ENCODE assay signal across 18 mouse cellular contexts in genomic region chr17:35147348-35147747, GRCm38 (mm10). TPM values are rescaled to one million over a fixed set of nuclear protein-coding genes. Genes with fewer than 3 reads are reported as not detected.
A peak's percentile ranks its signal among the peaks of the same experiment; 100 is the strongest.
DNase-seq lines count a peak whose midpoint lies in the region; ATAC-seq and TF ChIP-seq lines count a peak whose summit lies in the region.
"Had no signal": no experiment of that assay in that cellular context is flagged by ENCODE, and none has a peak within 500 bp of the region (broad histone marks: within the 10 kb centered on the region; RNA-seq: fewer than 3 reads in every experiment).

No protein-coding gene starts in this region.

- no peak overlapping the region for H3K4me3 ChIP-seq in heart, adult 2 months
- no peak overlapping the region for H3K4me3 ChIP-seq in liver, embryonic 12.5 days
- no peak overlapping the region for H3K4me3 ChIP-seq in liver, postnatal 0 days (ENCODE audit: low read depth, low read length)
- H3K4me3 ChIP-seq: heart, embryonic 12.5 days; hindbrain, embryonic 15.5 days; neural tube, embryonic 15.5 days had no signal

- H3K4me1 ChIP-seq in heart, adult 2 months (ENCODE audit: control insufficient read depth, insufficient read depth, low read length), result no peaks in the 10 kb centered on the region
- H3K4me1 ChIP-seq in liver, embryonic 12.5 days, result peaks cover 9% of the 10 kb centered on the region; the same call in 1 of the 2 replicates
- H3K4me1 ChIP-seq in liver, postnatal 0 days (ENCODE audit: insufficient read depth), result 0 out of 2 replicates have a peak, but pooled peaks cover 2% of the 10 kb centered on the region
- H3K4me1 ChIP-seq: heart, embryonic 12.5 days; hindbrain, embryonic 15.5 days had no signal

- no peak for TF ChIP-seq CTCF in heart, adult 2 months (IDR thresholded peaks at IDR 0.05)
- no peak for TF ChIP-seq CTCF in liver, postnatal 0 days (IDR thresholded peaks at IDR 0.05; ENCODE audit: low read depth)

- no peaks in the 10 kb centered on the region for H3K79me2 ChIP-seq in heart, adult 2 months (replicated peaks; ENCODE audit: control insufficient read depth, insufficient read depth, low read length)

- no peaks in the 10 kb centered on the region for H3K27me3 ChIP-seq in heart, adult 2 months (ENCODE audit: control insufficient read depth, insufficient read depth, low read length)
- no peaks in the 10 kb centered on the region for H3K27me3 ChIP-seq in liver, embryonic 12.5 days (replicated peaks)
- H3K27me3 ChIP-seq in liver, postnatal 0 days (ENCODE audit: insufficient read depth, low read length), result no peaks in the 10 kb centered on the region
- H3K27me3 ChIP-seq: heart, embryonic 12.5 days; hindbrain, embryonic 15.5 days; neural tube, embryonic 15.5 days had no signal

- H3K36me3 ChIP-seq in heart, adult 2 months (ENCODE audit: control insufficient read depth, insufficient read depth, low read length), result peaks cover 2% of the 10 kb centered on the region; the same call in 1 of the 2 replicates
- peaks cover 99% of the 10 kb centered on the region for H3K36me3 ChIP-seq in liver, embryonic 12.5 days
- peaks cover 90% of the 10 kb centered on the region for H3K36me3 ChIP-seq in liver, postnatal 0 days (replicated peaks; ENCODE audit: insufficient read depth, low read length)

- H3K9ac ChIP-seq in heart, adult 2 months (ENCODE audit: low read depth, low read length), result no peak overlapping the region
- no peak overlapping the region for H3K9ac ChIP-seq in liver, embryonic 12.5 days
- no peak overlapping the region for H3K9ac ChIP-seq in liver, postnatal 0 days (replicated peaks)
- H3K9ac ChIP-seq: heart, embryonic 12.5 days; hindbrain, embryonic 15.5 days; liver, embryonic 14.5 days; neural tube, embryonic 15.5 days had no signal

- peak; percentile 31; the same call in 1 of the 2 replicates for TF ChIP-seq POLR2A in heart, adult 2 months (IDR thresholded peaks at IDR 0.05; ENCODE audit: insufficient read depth, low read depth, low read length)

- WGBS in heart, adult 2 months, result 67% methylated on average over 3 of the region's 3 CpGs
- 65% methylated on average over 3 of the region's 3 CpGs for whole genome bisulfite sequencing in liver, embryonic 12.5 days (ENCODE audit: insufficient replicate concordance)
- WGBS in liver, postnatal 0 days (ENCODE audit: insufficient replicate concordance), result 63% methylated on average over 3 of the region's 3 CpGs

- DNase-seq in heart, adult 2 months, result no peak
- no peak for DNase-seq in heart, postnatal 10 days
- DNase-seq in liver, postnatal 0 days, result no peak
- DNase-seq in 416B (ENCODE audit: low read depth), result peak; percentile 32
- peak; percentile 25 for DNase-seq in forelimb bud, embryonic 11.5 days (ENCODE audit: low read depth, low spot score)
- DNase-seq in left cerebral cortex, adult 11 months (ENCODE audit: low spot score), result no peak
- DNase-seq in urinary bladder, postnatal 25 days (ENCODE audit: low spot score), result no peak
- DNase-seq: adrenal gland, adult 8-10 months; cerebellum, adult 9-11 months; embryo, embryonic 11 days; layer of hippocampus, adult 9-11 months; right cerebral cortex, postnatal 4 days; thymus, adult 2 months had no signal

- no peak for TF ChIP-seq EP300 in heart, adult 2 months (IDR thresholded peaks at IDR 0.05; ENCODE audit: insufficient read depth, low read depth, low read length)
- TF ChIP-seq EP300 in liver, postnatal 0 days (IDR thresholded peaks at IDR 0.05; ENCODE audit: low read depth), result no peak

- ATAC-seq in liver, embryonic 12.5 days, result no peak
- no peak for ATAC-seq in liver, postnatal 0 days

- H3K4me2 ChIP-seq in liver, embryonic 12.5 days, result no peak overlapping the region
- H3K4me2 ChIP-seq in liver, postnatal 0 days (ENCODE audit: low read depth, low read length), result no peak overlapping the region
- H3K4me2 ChIP-seq: heart, embryonic 12.5 days; hindbrain, embryonic 15.5 days; neural tube, embryonic 15.5 days had no signal

- intact Hi-C loops in heart, adult 2 months (cut with DNase I), result no loop called here
- intact Hi-C loops in heart, postnatal 10 days (cut with DNase I), result no loop called here

- no peaks in the 10 kb centered on the region for H3K9me3 ChIP-seq in liver, embryonic 12.5 days (replicated peaks)
- no peaks in the 10 kb centered on the region for H3K9me3 ChIP-seq in liver, postnatal 0 days (ENCODE audit: low read length)
- H3K9me3 ChIP-seq: hindbrain, embryonic 15.5 days; neural tube, embryonic 15.5 days had no signal

- H3K27ac ChIP-seq in heart, adult 2 months, result no peak overlapping the region
- H3K27ac ChIP-seq in liver, embryonic 12.5 days, result 0 out of 2 replicates have a peak overlapping the region, but pooled peaks have one; percentile 13
- H3K27ac ChIP-seq in liver, postnatal 0 days (ENCODE audit: low read depth), result no peak overlapping the region
- H3K27ac ChIP-seq: liver, embryonic 14.5 days had no signal

RNA-seq across cellular contexts. Expression of gene Bag6, which starts 12.4 kb away (rescaled TPM):
- 100 to 1,000 TPM; 216 to 252 TPM for total RNA-seq in heart, adult 2 months (2021)
- 140 and 150 TPM in 2 replicates for polyA plus RNA-seq in heart, adult 2 months (2012; rRNA removed)
- total RNA-seq in heart, postnatal 10 days (2021), result 100 to 1,000 TPM; 285 to 291 TPM
- polyA plus RNA-seq in liver, embryonic 12.5 days (2016; fragmentation: Nextera tagmentation; extraction: Ambion mirVana), result 29.1 and 35.5 TPM in 2 replicates
- 16.5 and 19.7 TPM in 2 replicates for polyA plus RNA-seq in liver, postnatal 0 days (2015; fragmentation: Nextera tagmentation; extraction: Ambion mirVana)

RNA-seq across cellular contexts. Expression of gene Apom, which starts 15.5 kb away (rescaled TPM):
- not detected for total RNA-seq in heart, adult 2 months (2021)
- not detected in 2 replicates for polyA plus RNA-seq in heart, adult 2 months (2012; rRNA removed)
- not detected for total RNA-seq in heart, postnatal 10 days (2021)
- 482 and 508 TPM in 2 replicates for polyA plus RNA-seq in liver, embryonic 12.5 days (2016; fragmentation: Nextera tagmentation; extraction: Ambion mirVana)
- polyA plus RNA-seq in liver, postnatal 0 days (2015; fragmentation: Nextera tagmentation; extraction: Ambion mirVana), result 1,209 and 1,216 TPM in 2 replicates

RNA-seq across cellular contexts. Expression of gene Prrc2a, which starts 17.3 kb away (rescaled TPM):
- total RNA-seq in heart, adult 2 months (2021), result 100 to 1,000 TPM; 132 to 139 TPM
- polyA plus RNA-seq in heart, adult 2 months (2012; rRNA removed), result 183 and 197 TPM in 2 replicates
- total RNA-seq in heart, postnatal 10 days (2021), result 100 to 1,000 TPM; 195 to 211 TPM
- polyA plus RNA-seq in liver, embryonic 12.5 days (2016; fragmentation: Nextera tagmentation; extraction: Ambion mirVana), result 83.0 and 86.8 TPM in 2 replicates
- polyA plus RNA-seq in liver, postnatal 0 days (2015; fragmentation: Nextera tagmentation; extraction: Ambion mirVana), result 28.0 and 32.9 TPM in 2 replicates

RNA-seq across cellular contexts. Expression of gene D17H6S53E, which starts 21.2 kb away (rescaled TPM):
- total RNA-seq in heart, adult 2 months (2021), result 10 to 100 TPM; 30.2 to 31.3 TPM
- 7.7 and 11.8 TPM in 2 replicates for polyA plus RNA-seq in heart, adult 2 months (2012; rRNA removed)
- total RNA-seq in heart, postnatal 10 days (2021), result 10 to 100 TPM; 28.5 to 32.4 TPM
- 3.7 and 4.3 TPM in 2 replicates for polyA plus RNA-seq in liver, embryonic 12.5 days (2016; fragmentation: Nextera tagmentation; extraction: Ambion mirVana)
- polyA plus RNA-seq in liver, postnatal 0 days (2015; fragmentation: Nextera tagmentation; extraction: Ambion mirVana), result 4.4 and 4.8 TPM in 2 replicates

RNA-seq across cellular contexts. Expression of gene Csnk2b, which starts 25.5 kb away (rescaled TPM):
- total RNA-seq in heart, adult 2 months (2021), result 100 to 1,000 TPM; 149 to 170 TPM
- polyA plus RNA-seq in heart, adult 2 months (2012; rRNA removed), result 297 and 301 TPM in 2 replicates
- total RNA-seq in heart, postnatal 10 days (2021), result 100 to 1,000 TPM; 183 to 187 TPM
- polyA plus RNA-seq in liver, embryonic 12.5 days (2016; fragmentation: Nextera tagmentation; extraction: Ambion mirVana), result 187 and 192 TPM in 2 replicates
- polyA plus RNA-seq in liver, postnatal 0 days (2015; fragmentation: Nextera tagmentation; extraction: Ambion mirVana), result 120 and 131 TPM in 2 replicates

Comparison
In these comparisons a context has a peak if more than half of its experiments do, and no peak if none do; other contexts are left out.
1. DNase-seq: peak in 416B (single experiment) and forelimb bud, embryonic 11.5 days (single experiment); none in heart, adult 2 months (0 of 2), heart, postnatal 10 days (0 of 2), liver, postnatal 0 days (single experiment), left cerebral cortex, adult 11 months (single experiment) and urinary bladder, postnatal 25 days (single experiment).
2. RNA of gene Apom, which starts 15.5 kb away (polyA plus RNA-seq): 1,209 to 1,216 TPM in liver, postnatal 0 days and 482 to 508 TPM in liver, embryonic 12.5 days; not detected in heart, adult 2 months; every median in the first group is over 100 times any median in the second.